Mouse (Mus musculus) liver, adult 2 months (tissue): ENCODE data around the gene Cc2d1a.

Experiments
- CTCF ChIP-seq: fragments of 200-500 bp; IDR thresholded peaks from 2 replicates; pipeline ENCODE4 v1.5.1; 2011; ENCODE audit warnings: low read depth, low read length, control low read depth
- POLR2A ChIP-seq: fragments of 200-500 bp; IDR thresholded peaks from 2 replicates; pipeline ENCODE4 v1.6.1; 2011; ENCODE audit warnings: low read length, control low read depth; ENCODE audit not compliant: insufficient read depth; ENCODE audit errors: extremely low read depth

- TF ChIP-seq CTCF (no peak), POLR2A (no peak)
Observed at GRCm38 (mm10) chr8:84137848-84138247, 9.9 kb downstream of the Cc2d1a start.
